Mouse (Mus musculus): ENCODE measurements at regions not wholly inside any gene's neighbourhood (a gene's known extent, or its start where the extent isn't known, plus 50 kb on each side); places are given as distances from the start of the nearest gene placed in this dataset.

GRCm38 (mm10) chr7:75063816-75064215 is 245.2 kb downstream of the Sv2b start:
- DNase-seq (ENCODE audit: low spot score): no peak

GRCm38 (mm10) chr7:75050231-75050630 is 258.8 kb downstream of the Sv2b start:
- no peak for DNase-seq (ENCODE audit: low spot score)

- no peak for DNase-seq (ENCODE audit: low spot score)
Measured at GRCm38 (mm10) chr7:75049751-75050150, 259.3 kb downstream of the Sv2b start.

- DNase-seq (ENCODE audit: low spot score): no peak
Measured at GRCm38 (mm10) chr7:75048822-75049221, 260.2 kb downstream of the Sv2b start.

GRCm38 (mm10) chr7:75047827-75048226 is 261.2 kb downstream of the Sv2b start:
- DNase-seq (ENCODE audit: low spot score): no peak

- no peak for DNase-seq (ENCODE audit: low spot score)
Measured at GRCm38 (mm10) chr7:75040871-75041270, 268.2 kb downstream of the Sv2b start.

- no peak for DNase-seq (ENCODE audit: low spot score)
Measured at GRCm38 (mm10) chr7:75026191-75026590, 282.9 kb downstream of the Sv2b start.

GRCm38 (mm10) chr7:75021966-75022365 is 287.1 kb downstream of the Sv2b start:
- no peak for DNase-seq (ENCODE audit: low spot score)

- DNase-seq (ENCODE audit: low spot score): no peak
Measured at GRCm38 (mm10) chr7:75018640-75019039, 290.4 kb downstream of the Sv2b start.

GRCm38 (mm10) chr7:75008481-75008880 is 300.6 kb downstream of the Sv2b start:
- DNase-seq (ENCODE audit: low spot score): no peak

GRCm38 (mm10) chr7:74990198-74990597 is 318.9 kb downstream of the Sv2b start:
- DNase-seq (ENCODE audit: low spot score): no peak

GRCm38 (mm10) chr7:74979479-74979878 is 329.6 kb downstream of the Sv2b start:
- no peak for DNase-seq (ENCODE audit: low spot score)

- no peak for DNase-seq (ENCODE audit: low spot score)
Measured at GRCm38 (mm10) chr7:74975986-74976385, 333.1 kb downstream of the Sv2b start.

GRCm38 (mm10) chr7:74974448-74974847 is 334.6 kb downstream of the Sv2b start:
- no peak for DNase-seq (ENCODE audit: low spot score)

- no peak for DNase-seq (ENCODE audit: low spot score)
Measured at GRCm38 (mm10) chr7:74944421-74945098, 364.5 kb downstream of the Sv2b start.

- DNase-seq (ENCODE audit: low spot score): no peak
Measured at GRCm38 (mm10) chr7:74942917-74943316, 366.1 kb downstream of the Sv2b start.

GRCm38 (mm10) chr7:74942146-74942545 is 366.9 kb downstream of the Sv2b start:
- no peak for DNase-seq (ENCODE audit: low spot score)

GRCm38 (mm10) chr7:74929142-74929829 is 374.7 kb upstream of the Slco3a1 start:
- no peak for DNase-seq (ENCODE audit: low spot score)

GRCm38 (mm10) chr7:74928226-74928927 is 373.8 kb upstream of the Slco3a1 start:
- DNase-seq (ENCODE audit: low spot score): no peak

- DNase-seq (ENCODE audit: low spot score): no peak
Measured at GRCm38 (mm10) chr7:74926729-74927128, 372.1 kb upstream of the Slco3a1 start.

GRCm38 (mm10) chr7:74924156-74924555 is 369.6 kb upstream of the Slco3a1 start:
- no peak for DNase-seq (ENCODE audit: low spot score)

GRCm38 (mm10) chr7:74908311-74908962 is 353.9 kb upstream of the Slco3a1 start:
- no peak for DNase-seq (ENCODE audit: low spot score)

Data from thymus, postnatal 0 days (tissue).